Mouse (Mus musculus): ENCODE measurements around the gene Bsn.

DNA sequence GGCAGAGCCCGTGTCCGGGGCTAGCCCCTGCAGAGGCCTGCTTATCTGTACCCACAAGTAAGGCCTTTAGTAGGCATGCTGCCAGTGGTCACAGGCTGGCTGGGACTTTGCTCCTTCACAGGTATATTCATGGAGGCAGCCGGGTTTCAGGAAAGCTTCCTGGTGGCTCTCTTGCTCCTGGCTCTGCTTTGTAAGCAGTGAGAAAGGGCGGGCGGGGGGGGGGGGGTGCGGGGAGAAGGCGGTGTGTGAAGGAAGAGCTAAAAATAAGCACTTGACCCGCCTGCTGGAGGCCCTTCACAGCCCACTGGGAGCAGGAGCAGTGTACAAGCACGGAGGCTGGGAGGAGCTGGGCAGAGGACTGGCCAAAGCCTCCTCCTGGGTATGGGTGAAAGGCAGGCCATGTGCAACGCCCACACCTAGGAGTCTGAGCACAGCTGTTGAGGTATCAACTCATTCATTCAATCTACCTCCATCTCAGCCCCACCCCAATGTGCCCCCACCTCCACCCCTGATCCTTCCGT is 70.2 kb downstream of the Bsn start:
- TF ChIP-seq EP300 (IDR thresholded peaks at IDR 0.05) = no peak
- no peak for TF ChIP-seq CTCF (IDR thresholded peaks at IDR 0.05)
